Mouse (Mus musculus): ENCODE measurements at regions not wholly inside any gene's neighbourhood (a gene's known extent, or its start where the extent isn't known, plus 50 kb on each side); places are given as distances from the start of the nearest gene placed in this dataset.

DNA sequence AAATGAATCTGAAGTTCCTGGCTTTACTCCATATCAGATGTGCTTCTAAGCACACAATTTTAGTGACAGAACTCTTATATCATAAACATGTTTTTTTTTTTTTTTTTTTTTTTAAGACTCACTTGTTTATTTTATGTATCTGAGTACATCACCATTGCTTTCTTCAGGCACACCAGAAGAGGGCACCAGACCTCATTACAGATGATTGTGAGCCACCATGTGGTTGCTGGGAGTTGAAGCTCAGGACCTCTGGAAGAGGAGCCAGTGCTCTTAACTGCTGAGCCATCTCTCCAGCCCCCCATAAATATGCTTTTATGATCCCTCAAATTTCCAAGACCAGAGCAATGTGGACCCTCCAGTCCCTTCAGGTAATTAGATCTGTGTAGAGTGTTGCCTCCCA, 280.1 kb upstream of the Adgrl2 start:
- Histone ChIP-seq H3K27me3 (ENCODE audit: control insufficient read depth, insufficient read depth, low read length) (no peaks in the 10 kb centered on the region), H3K4me1 (replicated peaks; ENCODE audit: control insufficient read depth, insufficient read depth, low read length) (no peaks in the 10 kb centered on the region), H3K27ac (ENCODE audit: control insufficient read depth, insufficient read depth, low read length) (no peak overlapping the region), H3K4me3 (ENCODE audit: control insufficient read depth, insufficient read depth, low read length) (no peak overlapping the region), H3K36me3 (ENCODE audit: control insufficient read depth, insufficient read depth, low read length) (no peaks in the 10 kb centered on the region)
- TF ChIP-seq POLR2A (IDR thresholded peaks at IDR 0.05; ENCODE audit: control insufficient read depth, extremely low read depth, insufficient read depth, low read length, poor library complexity) (no peak), CTCF (IDR thresholded peaks at IDR 0.05; ENCODE audit: borderline replicate concordance, control insufficient read depth, extremely low read depth, insufficient read depth, low read length, poor library complexity) (no peak)
- no peak for DNase-seq

DNA sequence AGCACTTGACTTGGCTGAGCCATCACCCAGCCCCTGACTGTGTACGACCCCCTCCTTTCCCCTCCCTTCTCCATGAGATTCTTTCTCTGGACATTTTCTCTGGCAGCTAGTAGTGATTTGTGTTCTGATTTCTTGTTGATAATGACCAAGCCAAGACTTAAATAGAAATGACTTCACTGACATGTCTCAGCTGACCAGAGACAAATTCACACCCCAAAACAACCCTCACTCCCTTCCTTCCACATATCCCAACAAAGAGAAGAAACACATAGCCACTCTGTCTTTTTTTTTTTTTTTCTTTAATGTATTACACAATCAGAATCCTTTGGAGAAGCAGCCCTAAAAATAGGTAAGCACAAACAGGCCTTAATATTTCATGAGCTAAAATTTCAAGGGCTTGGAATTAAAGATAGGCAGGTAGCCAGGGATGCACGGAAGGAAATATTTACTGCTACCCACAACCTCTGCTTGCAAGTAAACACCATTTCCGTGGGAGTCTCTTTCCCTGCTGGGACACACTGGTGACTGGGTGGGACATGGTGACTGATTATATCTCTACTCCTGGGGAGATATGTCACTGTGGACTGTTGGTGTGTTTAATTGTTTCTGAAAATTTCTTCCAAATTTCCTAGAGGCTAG, 272.1 kb upstream of the Adgrl2 start:
- Histone ChIP-seq H3K36me3 (ENCODE audit: control insufficient read depth, insufficient read depth, low read length) (no peaks in the 10 kb centered on the region), H3K4me1 (replicated peaks; ENCODE audit: control insufficient read depth, insufficient read depth, low read length) (no peaks in the 10 kb centered on the region), H3K27me3 (ENCODE audit: control insufficient read depth, insufficient read depth, low read length) (no peaks in the 10 kb centered on the region), H3K4me3 (ENCODE audit: control insufficient read depth, insufficient read depth, low read length) (no peak overlapping the region), H3K27ac (ENCODE audit: control insufficient read depth, insufficient read depth, low read length) (no peak overlapping the region)
- TF ChIP-seq POLR2A (IDR thresholded peaks at IDR 0.05; ENCODE audit: control insufficient read depth, extremely low read depth, insufficient read depth, low read length, poor library complexity) (no peak), CTCF (IDR thresholded peaks at IDR 0.05; ENCODE audit: borderline replicate concordance, control insufficient read depth, extremely low read depth, insufficient read depth, low read length, poor library complexity) (no peak)
- DNase-seq, result no peak
- 95% methylated on average over 3 of the region's 3 CpGs for WGBS

DNA sequence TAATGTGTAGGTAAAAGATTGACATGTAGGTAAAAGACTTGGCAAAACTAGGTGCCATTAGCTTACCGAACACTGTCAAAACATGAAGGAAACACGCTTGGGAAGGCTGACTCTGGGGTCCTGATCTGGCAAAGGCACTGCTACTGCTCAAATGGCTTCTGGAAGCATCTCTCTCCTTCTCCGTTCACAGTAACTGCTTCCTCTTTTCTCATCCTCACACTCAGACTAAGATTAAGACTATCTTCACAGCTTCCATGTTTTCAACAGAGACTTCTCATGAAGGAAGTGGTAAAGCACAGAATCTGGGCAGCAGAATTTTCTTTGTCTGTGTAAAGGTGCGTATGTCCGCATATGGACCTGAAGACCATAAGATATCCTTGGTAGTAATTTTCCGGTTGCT, 271.4 kb upstream of the Adgrl2 start:
- 84% methylated on average over 6 of the region's 6 CpGs for WGBS
- no peak overlapping the region for H3K4me3 ChIP-seq (ENCODE audit: control insufficient read depth, insufficient read depth, low read length)
- H3K27ac ChIP-seq (ENCODE audit: control insufficient read depth, insufficient read depth, low read length), result no peak overlapping the region
- no peak for DNase-seq
- no peaks in the 10 kb centered on the region for H3K36me3 ChIP-seq (ENCODE audit: control insufficient read depth, insufficient read depth, low read length)
- H3K4me1 ChIP-seq (replicated peaks; ENCODE audit: control insufficient read depth, insufficient read depth, low read length), result no peaks in the 10 kb centered on the region
- no peak for TF ChIP-seq POLR2A (IDR thresholded peaks at IDR 0.05; ENCODE audit: control insufficient read depth, extremely low read depth, insufficient read depth, low read length, poor library complexity)
- no peak for TF ChIP-seq CTCF (IDR thresholded peaks at IDR 0.05; ENCODE audit: borderline replicate concordance, control insufficient read depth, extremely low read depth, insufficient read depth, low read length, poor library complexity)
- H3K27me3 ChIP-seq (ENCODE audit: control insufficient read depth, insufficient read depth, low read length), result no peaks in the 10 kb centered on the region

DNA sequence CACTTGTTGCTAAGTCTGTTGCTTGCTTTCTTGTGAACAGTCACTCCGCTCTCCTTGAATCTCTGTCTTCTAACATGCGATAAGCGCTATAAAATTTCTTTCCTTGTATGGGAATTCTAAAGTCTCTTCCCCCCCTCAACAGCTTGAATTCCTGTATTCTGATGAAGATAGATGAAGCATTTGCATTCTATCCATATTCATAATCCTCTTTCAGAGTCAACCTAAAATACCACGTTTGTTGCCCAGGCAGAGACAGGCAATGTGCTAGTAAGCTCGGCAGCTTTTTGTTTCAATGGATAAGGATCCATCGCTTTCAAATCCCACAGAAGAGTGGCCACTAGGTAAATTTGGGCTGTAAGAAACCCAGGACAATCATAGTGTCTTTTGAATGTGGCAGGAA, 268.5 kb upstream of the Adgrl2 start:
- H3K27ac ChIP-seq (ENCODE audit: control insufficient read depth, insufficient read depth, low read length), result no peak overlapping the region
- H3K4me3 ChIP-seq (ENCODE audit: control insufficient read depth, insufficient read depth, low read length), result no peak overlapping the region
- TF ChIP-seq CTCF (IDR thresholded peaks at IDR 0.05; ENCODE audit: borderline replicate concordance, control insufficient read depth, extremely low read depth, insufficient read depth, low read length, poor library complexity) (no peak), POLR2A (IDR thresholded peaks at IDR 0.05; ENCODE audit: control insufficient read depth, extremely low read depth, insufficient read depth, low read length, poor library complexity) (no peak)
- no peaks in the 10 kb centered on the region for H3K4me1 ChIP-seq (replicated peaks; ENCODE audit: control insufficient read depth, insufficient read depth, low read length)
- H3K27me3 ChIP-seq (ENCODE audit: control insufficient read depth, insufficient read depth, low read length), result no peaks in the 10 kb centered on the region
- WGBS, result 95% methylated on average over 6 of the region's 6 CpGs
- no peak for DNase-seq
- H3K36me3 ChIP-seq (ENCODE audit: control insufficient read depth, insufficient read depth, low read length), result no peaks in the 10 kb centered on the region

DNA sequence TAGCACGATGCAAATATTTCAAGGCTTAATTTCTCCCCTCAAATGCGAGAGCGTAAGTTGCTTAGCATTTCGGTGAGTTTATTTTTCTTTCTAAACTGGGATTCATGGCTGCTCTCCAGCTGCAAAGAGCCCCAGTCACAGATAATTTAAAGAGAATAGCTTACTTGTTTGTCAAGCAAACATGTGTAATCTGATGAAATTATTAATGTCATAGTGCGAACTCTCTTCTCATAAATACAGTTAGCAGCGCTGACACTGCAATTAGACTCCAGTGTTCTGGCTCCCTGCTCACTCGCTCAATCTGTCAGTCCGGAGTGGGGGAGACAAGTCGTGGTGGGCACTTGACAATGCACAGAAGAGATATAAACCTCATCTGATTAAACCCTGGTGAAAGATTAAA, 266.5 kb upstream of the Adgrl2 start:
- TF ChIP-seq CTCF (IDR thresholded peaks at IDR 0.05; ENCODE audit: borderline replicate concordance, control insufficient read depth, extremely low read depth, insufficient read depth, low read length, poor library complexity) (no peak), POLR2A (IDR thresholded peaks at IDR 0.05; ENCODE audit: control insufficient read depth, extremely low read depth, insufficient read depth, low read length, poor library complexity) (no peak)
- Histone ChIP-seq H3K27ac (ENCODE audit: control insufficient read depth, insufficient read depth, low read length) (no peak overlapping the region), H3K27me3 (ENCODE audit: control insufficient read depth, insufficient read depth, low read length) (no peaks in the 10 kb centered on the region), H3K4me3 (ENCODE audit: control insufficient read depth, insufficient read depth, low read length) (no peak overlapping the region), H3K36me3 (ENCODE audit: control insufficient read depth, insufficient read depth, low read length) (no peaks in the 10 kb centered on the region), H3K4me1 (replicated peaks; ENCODE audit: control insufficient read depth, insufficient read depth, low read length) (no peaks in the 10 kb centered on the region)
- DNase-seq, result no peak
- WGBS, result 88% methylated on average over 9 of the region's 9 CpGs

DNA sequence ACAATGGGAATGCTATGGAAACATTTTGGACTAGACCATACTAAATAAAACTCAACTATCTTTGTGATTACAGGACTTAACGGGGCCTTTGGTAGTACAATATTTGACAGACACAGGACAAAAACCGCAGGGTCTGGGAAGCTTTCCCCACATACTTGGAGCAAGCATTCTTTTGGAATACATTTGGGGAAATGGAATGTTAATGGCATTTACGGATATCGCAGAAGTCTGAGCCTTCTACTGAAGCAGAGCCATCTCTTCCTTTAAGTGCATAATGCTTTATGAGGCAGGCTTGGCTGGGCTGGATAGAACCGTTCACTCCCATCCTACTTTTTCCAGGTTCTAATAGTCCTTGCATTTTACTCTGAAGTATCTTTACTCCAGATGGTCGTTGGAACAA, 262.7 kb upstream of the Adgrl2 start:
- TF ChIP-seq CTCF (IDR thresholded peaks at IDR 0.05; ENCODE audit: borderline replicate concordance, control insufficient read depth, extremely low read depth, insufficient read depth, low read length, poor library complexity) (no peak), POLR2A (IDR thresholded peaks at IDR 0.05; ENCODE audit: control insufficient read depth, extremely low read depth, insufficient read depth, low read length, poor library complexity) (no peak)
- WGBS, result 93% methylated on average over 6 of the region's 6 CpGs
- no peak overlapping the region for H3K4me3 ChIP-seq (ENCODE audit: control insufficient read depth, insufficient read depth, low read length)
- DNase-seq, result no peak
- H3K36me3 ChIP-seq (ENCODE audit: control insufficient read depth, insufficient read depth, low read length), result no peaks in the 10 kb centered on the region
- no peak overlapping the region for H3K27ac ChIP-seq (ENCODE audit: control insufficient read depth, insufficient read depth, low read length)
- no peaks in the 10 kb centered on the region for H3K27me3 ChIP-seq (ENCODE audit: control insufficient read depth, insufficient read depth, low read length)
- no peaks in the 10 kb centered on the region for H3K4me1 ChIP-seq (replicated peaks; ENCODE audit: control insufficient read depth, insufficient read depth, low read length)

DNA sequence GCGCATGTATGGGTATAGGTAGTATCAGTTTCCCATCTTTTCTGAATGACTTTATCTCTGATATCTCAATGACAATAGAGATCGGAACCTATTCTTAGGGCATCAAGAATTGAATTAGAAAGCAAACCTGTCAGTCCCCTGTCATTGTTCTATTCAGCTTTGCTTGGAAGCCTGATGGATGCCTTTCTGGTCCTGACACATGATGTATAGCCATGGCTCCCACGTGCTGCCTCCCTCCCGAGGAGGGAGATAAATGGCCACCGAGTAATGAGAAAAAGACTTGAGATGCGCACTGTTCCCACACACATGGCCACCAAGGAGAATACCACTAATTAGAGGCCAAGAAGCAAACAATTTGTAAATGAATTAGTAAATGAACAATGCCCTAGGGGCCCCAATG, 261.8 kb upstream of the Adgrl2 start:
- H3K27ac ChIP-seq (ENCODE audit: control insufficient read depth, insufficient read depth, low read length), result no peak overlapping the region
- 89% methylated on average over 6 of the region's 6 CpGs for WGBS
- no peaks in the 10 kb centered on the region for H3K27me3 ChIP-seq (ENCODE audit: control insufficient read depth, insufficient read depth, low read length)
- TF ChIP-seq POLR2A (IDR thresholded peaks at IDR 0.05; ENCODE audit: control insufficient read depth, extremely low read depth, insufficient read depth, low read length, poor library complexity), result no peak
- no peak for TF ChIP-seq CTCF (IDR thresholded peaks at IDR 0.05; ENCODE audit: borderline replicate concordance, control insufficient read depth, extremely low read depth, insufficient read depth, low read length, poor library complexity)
- no peaks in the 10 kb centered on the region for H3K4me1 ChIP-seq (replicated peaks; ENCODE audit: control insufficient read depth, insufficient read depth, low read length)
- no peak overlapping the region for H3K4me3 ChIP-seq (ENCODE audit: control insufficient read depth, insufficient read depth, low read length)
- no peaks in the 10 kb centered on the region for H3K36me3 ChIP-seq (ENCODE audit: control insufficient read depth, insufficient read depth, low read length)
- DNase-seq, result no peak

All from thymus, adult 2 months (tissue).